Mouse (Mus musculus): ENCODE measurements around the gene Clip4. TPM values are rescaled to one million over a fixed set of nuclear protein-coding genes. Genes with fewer than 3 reads are reported as not detected.

Clip4 gene
- polyA plus RNA-seq, 1 experiment from 2014 or later, result 4.7 TPM

GRCm38 (mm10) chr17:71875492-71875891 lies 107.2 kb downstream of the Clip4 start:
- H3K4me2 ChIP-seq (replicated peaks; ENCODE audit: low read depth, low read length), result no peak overlapping the region
- no peaks in the 10 kb centered on the region for H3K27me3 ChIP-seq (ENCODE audit: insufficient read depth, low read length)
- no peak for ATAC-seq (ENCODE audit: low FRiP score, low TSS enrichment)
- H3K4me3 ChIP-seq (ENCODE audit: low read length), result no peak overlapping the region
- no peaks in the 10 kb centered on the region for H3K4me1 ChIP-seq (ENCODE audit: insufficient read depth, low read length)
- H3K27ac ChIP-seq (ENCODE audit: low read length), result no peak overlapping the region
- H3K9ac ChIP-seq (replicated peaks; ENCODE audit: low read length), result no peak overlapping the region
- WGBS, result 84% methylated on average over 7 of the region's 7 CpGs
- no peaks in the 10 kb centered on the region for H3K9me3 ChIP-seq (ENCODE audit: low read length)
- no peaks in the 10 kb centered on the region for H3K36me3 ChIP-seq (ENCODE audit: insufficient read depth, low read length)

- Histone ChIP-seq H3K27me3 (ENCODE audit: insufficient read depth, low read length) (no peaks in the 10 kb centered on the region), H3K4me1 (ENCODE audit: insufficient read depth, low read length) (no peaks in the 10 kb centered on the region), H3K9ac (replicated peaks; ENCODE audit: low read length) (no peak overlapping the region), H3K4me2 (replicated peaks; ENCODE audit: low read depth, low read length) (no peak overlapping the region), H3K4me3 (ENCODE audit: low read length) (no peak overlapping the region), H3K27ac (ENCODE audit: low read length) (no peak overlapping the region), H3K9me3 (ENCODE audit: low read length) (0 out of 2 replicates have a peak, but pooled peaks cover 9% of the 10 kb centered on the region), H3K36me3 (ENCODE audit: insufficient read depth, low read length) (no peaks in the 10 kb centered on the region)
- WGBS, result 46% methylated on average over 6 of the region's 6 CpGs
- ATAC-seq (ENCODE audit: low FRiP score, low TSS enrichment), result no peak
Observed at GRCm38 (mm10) chr17:71881369-71881768, 113.1 kb downstream of the Clip4 start.

GRCm38 (mm10) chr17:71909107-71909506 lies 140.8 kb downstream of the Clip4 start:
- Histone ChIP-seq H3K9ac (replicated peaks; ENCODE audit: low read length) (no peak overlapping the region), H3K4me1 (ENCODE audit: insufficient read depth, low read length) (no peaks in the 10 kb centered on the region), H3K27ac (ENCODE audit: low read length) (no peak overlapping the region), H3K4me3 (ENCODE audit: low read length) (no peak overlapping the region), H3K9me3 (ENCODE audit: low read length) (no peaks in the 10 kb centered on the region), H3K36me3 (ENCODE audit: insufficient read depth, low read length) (no peaks in the 10 kb centered on the region), H3K4me2 (replicated peaks; ENCODE audit: low read depth, low read length) (no peak overlapping the region), H3K27me3 (ENCODE audit: insufficient read depth, low read length) (no peaks in the 10 kb centered on the region)
- WGBS, result 52% methylated on average over 3 of the region's 3 CpGs
- ATAC-seq (ENCODE audit: low FRiP score, low TSS enrichment), result no peak

GRCm38 (mm10) chr17:71913188-71913587 lies 144.9 kb downstream of the Clip4 start:
- Histone ChIP-seq H3K9me3 (ENCODE audit: low read length) (no peaks in the 10 kb centered on the region), H3K4me2 (replicated peaks; ENCODE audit: low read depth, low read length) (no peak overlapping the region), H3K27me3 (ENCODE audit: insufficient read depth, low read length) (no peaks in the 10 kb centered on the region), H3K4me3 (ENCODE audit: low read length) (no peak overlapping the region), H3K27ac (ENCODE audit: low read length) (no peak overlapping the region), H3K9ac (replicated peaks; ENCODE audit: low read length) (no peak overlapping the region), H3K36me3 (ENCODE audit: insufficient read depth, low read length) (no peaks in the 10 kb centered on the region), H3K4me1 (ENCODE audit: insufficient read depth, low read length) (no peaks in the 10 kb centered on the region)
- 53% methylated on average over 3 of the region's 3 CpGs for WGBS
- no peak for ATAC-seq (ENCODE audit: low FRiP score, low TSS enrichment)

Other genes with a start within 250 kb of the Clip4 start
- gene Ndc80, start 241.6 kb upstream of the Clip4 start, polyA plus RNA-seq (2015; fragmentation: Nextera tagmentation; extraction: Ambion mirVana), result 50.7 and 51.2 TPM in 2 replicates
- 0.59 and 0.63 TPM in 2 replicates for gene Spdya, start 216.4 kb upstream of the Clip4 start, polyA plus RNA-seq (2015; fragmentation: Nextera tagmentation; extraction: Ambion mirVana)
- gene Wdr43, start 152.6 kb upstream of the Clip4 start, polyA plus RNA-seq (2015; fragmentation: Nextera tagmentation; extraction: Ambion mirVana), result 89.5 and 92.1 TPM in 2 replicates
- 0.08 and 0.25 TPM in 2 replicates for gene Togaram2, start 95.2 kb upstream of the Clip4 start, polyA plus RNA-seq (2015; fragmentation: Nextera tagmentation; extraction: Ambion mirVana)
- gene Pcare, start 15.6 kb upstream of the Clip4 start, polyA plus RNA-seq (2015; fragmentation: Nextera tagmentation; extraction: Ambion mirVana), result 0.04 TPM in 1 of 2 replicates, not detected in the other

Measured in kidney, embryonic 16.5 days (tissue).